Mouse (Mus musculus): ENCODE data around the gene P3h1. TPM values are rescaled to one million over a fixed set of nuclear protein-coding genes. Genes with fewer than 3 reads are reported as not detected.

P3h1 gene
- polyA plus RNA-seq, 1 experiment from 2014 or later: 12.1 TPM

DNA sequence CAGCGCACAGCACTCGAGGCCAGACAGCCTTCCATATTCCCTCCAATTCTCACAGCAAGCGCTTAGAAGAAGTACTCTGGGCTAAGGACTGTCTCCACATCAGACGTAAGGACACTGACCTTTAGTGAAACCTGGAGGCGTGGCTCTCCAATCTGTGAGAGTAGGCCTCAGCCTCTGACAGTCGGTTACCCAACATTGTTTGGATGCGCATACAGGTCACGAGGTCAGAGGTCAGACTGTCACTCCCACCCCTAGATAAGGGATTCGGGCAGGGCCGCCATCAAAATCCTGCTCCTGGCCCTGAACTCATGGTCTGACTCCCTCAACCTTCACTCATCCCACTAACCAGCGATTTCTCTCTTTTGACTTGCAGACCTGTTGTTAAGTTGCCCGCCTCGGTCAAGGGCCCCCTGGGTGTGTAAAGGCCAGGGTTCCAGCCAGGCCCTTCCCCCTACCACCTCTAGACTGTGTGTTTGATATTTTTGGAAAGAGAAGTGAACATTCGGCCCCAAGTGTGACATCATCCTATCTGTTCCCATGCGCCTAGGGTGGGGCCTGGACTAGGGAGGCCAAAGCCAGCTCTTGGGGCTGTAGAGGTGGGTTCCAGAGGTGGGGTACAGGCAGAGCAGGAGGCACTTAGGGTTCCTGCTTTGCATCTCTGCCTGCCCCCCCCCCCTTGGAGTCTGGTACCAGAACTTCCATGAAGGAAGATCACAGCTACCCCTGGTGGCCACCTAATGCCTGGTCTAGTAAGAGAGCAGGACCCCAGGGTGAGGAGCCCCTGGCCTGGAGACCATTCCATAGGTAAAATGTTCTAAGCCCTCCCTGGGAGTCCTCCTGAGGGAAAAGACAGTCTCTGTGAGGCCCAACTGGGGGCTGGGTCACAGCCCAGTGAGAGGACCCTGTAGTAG lies 26.9 kb downstream of the P3h1 start:
- whole genome bisulfite sequencing (ENCODE audit: insufficient replicate concordance): 69% methylated on average over 15 of the region's 15 CpGs
- Histone ChIP-seq H3K4me3 (ENCODE audit: low read depth, low read length) (no peak overlapping the region), H3K4me1 (ENCODE audit: insufficient read depth) (no peaks in the 10 kb centered on the region), H3K9ac (replicated peaks) (no peak overlapping the region), H3K4me2 (ENCODE audit: low read depth, low read length) (no peak overlapping the region), H3K27ac (ENCODE audit: low read depth) (no peak overlapping the region), H3K9me3 (ENCODE audit: low read length) (no peaks in the 10 kb centered on the region), H3K27me3 (ENCODE audit: insufficient read depth, low read length) (no peaks in the 10 kb centered on the region), H3K36me3 (replicated peaks; ENCODE audit: insufficient read depth, low read length) (no peaks in the 10 kb centered on the region)
- ATAC-seq (peak; percentile 78), DNase-seq (no peak)
- TF ChIP-seq EP300 (IDR thresholded peaks at IDR 0.05; ENCODE audit: low read depth): no peak
- TF ChIP-seq CTCF (IDR thresholded peaks at IDR 0.05; ENCODE audit: low read depth): peak; percentile 32

DNA sequence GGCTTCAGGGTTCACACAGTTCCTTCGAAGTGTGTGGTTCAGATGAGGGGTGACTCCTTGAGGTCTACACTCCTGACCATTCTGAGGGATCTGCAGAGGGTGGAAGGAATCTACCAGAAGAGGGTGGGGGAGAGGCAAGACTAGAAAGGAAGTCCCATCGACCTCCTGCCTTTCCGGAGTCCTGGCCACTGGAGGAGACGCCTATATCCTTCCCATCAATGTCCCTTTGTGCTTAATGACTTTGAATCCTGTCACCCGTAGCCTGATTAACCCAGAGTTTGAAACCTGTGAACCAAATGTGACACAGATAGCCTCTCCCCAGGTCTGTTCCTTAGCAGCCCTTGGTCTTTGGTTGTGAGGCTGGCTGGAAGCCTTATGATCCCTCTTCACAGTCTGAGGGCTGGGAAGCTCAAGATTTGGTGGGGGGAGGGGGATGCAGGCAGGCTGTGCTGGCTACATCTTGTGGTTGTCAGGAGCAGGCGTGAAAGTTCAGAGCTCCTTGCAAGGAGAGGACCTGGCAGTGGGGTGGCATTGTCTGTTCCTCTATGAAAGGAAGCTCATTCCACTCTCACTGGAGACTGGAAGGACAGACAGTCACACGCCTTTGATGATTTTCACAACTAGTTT lies 28.5 kb downstream of the P3h1 start:
- ATAC-seq (no peak), DNase-seq (no peak)
- Histone ChIP-seq H3K9ac (replicated peaks) (no peak overlapping the region), H3K4me1 (ENCODE audit: insufficient read depth) (no peaks in the 10 kb centered on the region), H3K36me3 (replicated peaks; ENCODE audit: insufficient read depth, low read length) (no peaks in the 10 kb centered on the region), H3K9me3 (ENCODE audit: low read length) (no peaks in the 10 kb centered on the region), H3K27ac (ENCODE audit: low read depth) (no peak overlapping the region), H3K27me3 (ENCODE audit: insufficient read depth, low read length) (no peaks in the 10 kb centered on the region), H3K4me3 (ENCODE audit: low read depth, low read length) (no peak overlapping the region), H3K4me2 (ENCODE audit: low read depth, low read length) (no peak overlapping the region)
- 42% methylated on average over 7 of the region's 7 CpGs for WGBS (ENCODE audit: insufficient replicate concordance)
- no peak for TF ChIP-seq EP300 (IDR thresholded peaks at IDR 0.05; ENCODE audit: low read depth)
- no peak for TF ChIP-seq CTCF (IDR thresholded peaks at IDR 0.05; ENCODE audit: low read depth)

GRCm38 (mm10) chr4:119262483-119262882 lies 29.8 kb downstream of the P3h1 start:
- no peak overlapping the region for H3K9ac ChIP-seq (replicated peaks)
- H3K27me3 ChIP-seq (ENCODE audit: insufficient read depth, low read length): no peaks in the 10 kb centered on the region
- WGBS (ENCODE audit: insufficient replicate concordance): 84% methylated on average over 5 of the region's 5 CpGs
- TF ChIP-seq EP300 (IDR thresholded peaks at IDR 0.05; ENCODE audit: low read depth): no peak
- TF ChIP-seq CTCF (IDR thresholded peaks at IDR 0.05; ENCODE audit: low read depth): no peak
- no peak overlapping the region for H3K4me3 ChIP-seq (ENCODE audit: low read depth, low read length)
- no peak overlapping the region for H3K27ac ChIP-seq (ENCODE audit: low read depth)
- H3K9me3 ChIP-seq (ENCODE audit: low read length): no peaks in the 10 kb centered on the region
- no peak overlapping the region for H3K4me2 ChIP-seq (ENCODE audit: low read depth, low read length)
- no peaks in the 10 kb centered on the region for H3K4me1 ChIP-seq (ENCODE audit: insufficient read depth)
- DNase-seq (no peak), ATAC-seq (no peak)
- no peaks in the 10 kb centered on the region for H3K36me3 ChIP-seq (replicated peaks; ENCODE audit: insufficient read depth, low read length)

- Histone ChIP-seq H3K27me3 (ENCODE audit: insufficient read depth, low read length) (no peaks in the 10 kb centered on the region), H3K4me1 (ENCODE audit: insufficient read depth) (no peaks in the 10 kb centered on the region), H3K9ac (replicated peaks) (no peak overlapping the region), H3K9me3 (ENCODE audit: low read length) (no peaks in the 10 kb centered on the region), H3K27ac (ENCODE audit: low read depth) (no peak overlapping the region), H3K4me3 (ENCODE audit: low read depth, low read length) (no peak overlapping the region), H3K36me3 (replicated peaks; ENCODE audit: insufficient read depth, low read length) (no peaks in the 10 kb centered on the region), H3K4me2 (ENCODE audit: low read depth, low read length) (no peak overlapping the region)
- 65% methylated on average over 3 of the region's 3 CpGs for WGBS (ENCODE audit: insufficient replicate concordance)
- DNase-seq (no peak), ATAC-seq (no peak)
- TF ChIP-seq CTCF (IDR thresholded peaks at IDR 0.05; ENCODE audit: low read depth) (no peak), EP300 (IDR thresholded peaks at IDR 0.05; ENCODE audit: low read depth) (no peak)
Measured at GRCm38 (mm10) chr4:119263459-119263858, 30.7 kb downstream of the P3h1 start.

DNA sequence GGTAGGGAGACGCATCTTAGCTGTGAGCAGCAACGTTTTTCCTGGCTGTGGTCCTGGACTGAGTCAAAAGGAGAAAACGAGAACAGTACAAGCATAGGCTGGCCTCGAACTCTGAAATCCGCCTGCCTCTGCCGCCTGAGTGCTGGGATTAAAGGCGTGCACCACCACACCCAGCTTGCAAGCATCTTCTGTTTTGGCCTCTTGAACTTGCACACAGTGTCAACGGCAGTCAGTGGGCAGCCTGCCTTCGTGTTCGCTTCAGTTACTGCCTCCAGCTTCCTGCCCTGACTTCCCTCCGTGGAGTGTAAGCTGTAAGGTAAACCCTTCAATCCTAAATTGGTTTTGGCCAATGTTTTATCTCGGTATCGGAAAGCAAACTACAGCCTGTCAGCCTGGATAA lies 33.9 kb downstream of the P3h1 start:
- H3K4me1 ChIP-seq (ENCODE audit: insufficient read depth): no peaks in the 10 kb centered on the region
- no peak overlapping the region for H3K27ac ChIP-seq (ENCODE audit: low read depth)
- no peak overlapping the region for H3K4me3 ChIP-seq (ENCODE audit: low read depth, low read length)
- peaks cover 5% of the 10 kb centered on the region for H3K36me3 ChIP-seq (replicated peaks; ENCODE audit: insufficient read depth, low read length)
- H3K4me2 ChIP-seq (ENCODE audit: low read depth, low read length): no peak overlapping the region
- ATAC-seq: no peak
- H3K27me3 ChIP-seq (ENCODE audit: insufficient read depth, low read length): no peaks in the 10 kb centered on the region
- no peak overlapping the region for H3K9ac ChIP-seq (replicated peaks)
- TF ChIP-seq CTCF (IDR thresholded peaks at IDR 0.05; ENCODE audit: low read depth) (no peak), EP300 (IDR thresholded peaks at IDR 0.05; ENCODE audit: low read depth) (no peak)
- no peak for DNase-seq
- WGBS (ENCODE audit: insufficient replicate concordance): 51% methylated on average over 13 of the region's 13 CpGs
- H3K9me3 ChIP-seq (ENCODE audit: low read length): no peaks in the 10 kb centered on the region

GRCm38 (mm10) chr4:119274627-119275026 lies 41.9 kb downstream of the P3h1 start:
- Histone ChIP-seq H3K27me3 (ENCODE audit: insufficient read depth, low read length) (no peaks in the 10 kb centered on the region), H3K4me3 (ENCODE audit: low read depth, low read length) (no peak overlapping the region), H3K4me2 (ENCODE audit: low read depth, low read length) (no peak overlapping the region), H3K9me3 (ENCODE audit: low read length) (no peaks in the 10 kb centered on the region), H3K36me3 (replicated peaks; ENCODE audit: insufficient read depth, low read length) (peaks cover 45% of the 10 kb centered on the region), H3K27ac (ENCODE audit: low read depth) (peak overlapping the region; percentile 78; the same call in 1 of the 2 replicates), H3K4me1 (ENCODE audit: insufficient read depth) (0 out of 2 replicates have a peak, but pooled peaks cover 3% of the 10 kb centered on the region), H3K9ac (replicated peaks) (no peak overlapping the region)
- ATAC-seq (peak; percentile 71), DNase-seq (no peak)
- 71% methylated on average over 1 of the region's 1 CpGs for WGBS (ENCODE audit: insufficient replicate concordance)
- TF ChIP-seq EP300 (IDR thresholded peaks at IDR 0.05; ENCODE audit: low read depth) (no peak), CTCF (IDR thresholded peaks at IDR 0.05; ENCODE audit: low read depth) (no peak)

Data from liver, postnatal 0 days (tissue).